Mouse (Mus musculus) limb, embryonic 14.5 days (tissue): ENCODE results near the gene Tnfsfm13. TPM values are rescaled to one million over a fixed set of nuclear protein-coding genes. Genes with fewer than 3 reads are reported as not detected.

ENCODE experiments used
- ATAC-seq: fragments of 200-750 bp; cut with Nextera tagmentation; 2 replicates; pipeline ENCODE4 v1.8.0; 2017; ENCODE audit warnings: low read depth, moderate number of reproducible peaks, moderate TSS enrichment; ENCODE audit not compliant: low FRiP score
- DNase-seq: peaks from one replicate; pipeline ENCODE4 v3.0.0-alpha.2; 2015; ENCODE audit warnings: low spot score
- H3K27ac ChIP-seq: fragments of 300-500 bp; sonication (generic); replicated peaks from 2 replicates; pipeline ENCODE4 v1.5.1; 2014; ENCODE audit warnings: low read depth, mild to moderate bottlenecking, low read length, moderate library complexity, mixed read lengths
- H3K27me3 ChIP-seq: fragments of 300-500 bp; sonication (generic); 2 replicates; pipeline ENCODE4 v1.6.1; 2014; ENCODE audit warnings: low read length, mixed read lengths; ENCODE audit not compliant: control insufficient read depth, insufficient read depth
- H3K36me3 ChIP-seq: fragments of 300-500 bp; sonication (generic); 2 replicates; pipeline ENCODE4 v1.6.1; 2014; ENCODE audit warnings: mild to moderate bottlenecking, low read length, moderate library complexity, mixed read lengths; ENCODE audit not compliant: control insufficient read depth, insufficient read depth
- H3K4me1 ChIP-seq: fragments of 300-500 bp; sonication (generic); 2 replicates; pipeline ENCODE4 v1.6.1; 2014; ENCODE audit warnings: antibody characterized with exemption, low read length, mixed read lengths; ENCODE audit not compliant: control insufficient read depth, insufficient read depth
- H3K4me2 ChIP-seq: fragments of 300-500 bp; sonication (generic); replicated peaks from 2 replicates; pipeline ENCODE4 v1.6.1; 2014; ENCODE audit warnings: low read depth, mild to moderate bottlenecking, low read length, moderate library complexity; ENCODE audit not compliant: severe bottlenecking
- H3K4me3 ChIP-seq: fragments of 300-500 bp; sonication (generic); replicated peaks from 2 replicates; pipeline ENCODE4 v1.5.1; 2014; ENCODE audit warnings: low read length
- H3K9ac ChIP-seq: fragments of 300-500 bp; sonication (generic); 2 replicates; pipeline ENCODE4 v1.6.1; 2014; ENCODE audit warnings: mild to moderate bottlenecking, low read depth, low read length, moderate library complexity; ENCODE audit not compliant: severe bottlenecking
- H3K9me3 ChIP-seq: fragments of 300-500 bp; sonication (generic); 2 replicates; pipeline ENCODE4 v1.6.1; 2016; ENCODE audit warnings: low read length; ENCODE audit not compliant: control insufficient read depth
- POLR2A ChIP-seq: fragments of 200-500 bp; IDR thresholded peaks from 2 replicates; pipeline ENCODE4 v1.8.0; 2012; ENCODE audit warnings: inconsistent platforms, mild to moderate bottlenecking, moderate library complexity, borderline replicate concordance; ENCODE audit not compliant: insufficient read depth, insufficient read length; ENCODE audit errors: extremely low read depth
- WGBS: fragments of 180-500 bp; shearing (Covaris S2); extraction: QIAGEN DNeasy Blood & Tissue Kit; methylation state at CpG from one replicate; pipeline ENCODE4 v1.1.7; 2014; 5-methylcytosine and 5-hydroxymethylcytosine counted together
- polyA plus RNA-seq, 2 experiments: library from polyadenylated mRNA; depleted of rRNA in 1 of 2; stranded (reverse) in 1 of 2; unstranded in 1 of 2; fragments of >200 nt; fragmentation: Nextera tagmentation in 1 of 2; extraction: Ambion mirVana in 1 of 2; gene quantifications; 2 replicates each; pipeline versions ENCODE4 v1.2.1 to v1.2.3; 2012 to 2014

Gene Tnfsfm13
- polyA plus RNA-seq, 2 experiments, result 6.6 to 6.9 TPM

- DNase-seq (no peak), ATAC-seq (no peak)
- Histone ChIP-seq H3K4me1 (peaks cover 7% of the 10 kb centered on the region), H3K4me3 (no peak overlapping the region), H3K36me3 (no peaks in the 10 kb centered on the region), H3K9me3 (no peaks in the 10 kb centered on the region), H3K9ac (no peak overlapping the region), H3K27me3 (no peaks in the 10 kb centered on the region), H3K4me2 (no peak overlapping the region), H3K27ac (no peak overlapping the region)
- 76% methylated on average over 9 of the region's 9 CpGs for WGBS
- no peak for TF ChIP-seq POLR2A
Measured at GRCm38 (mm10) chr11:69692196-69692811, 3.6 kb downstream of the Tnfsfm13 start.

- H3K36me3 ChIP-seq, result no peaks in the 10 kb centered on the region
- TF ChIP-seq POLR2A, result no peak
- no peak overlapping the region for H3K27ac ChIP-seq
- H3K4me3 ChIP-seq, result no peak overlapping the region
- DNase-seq (no peak), ATAC-seq (no peak)
- no peaks in the 10 kb centered on the region for H3K27me3 ChIP-seq
- H3K4me2 ChIP-seq, result no peak overlapping the region
- no peaks in the 10 kb centered on the region for H3K9me3 ChIP-seq
- no peak overlapping the region; the same call in 1 of the 2 replicates for H3K9ac ChIP-seq
- 94% methylated on average over 1 of the region's 1 CpGs for WGBS
- H3K4me1 ChIP-seq, result peaks cover 18% of the 10 kb centered on the region
Measured at GRCm38 (mm10) chr11:69689891-69690290, 6.0 kb downstream of the Tnfsfm13 start.

GRCm38 (mm10) chr11:69687061-69687460 lies 8.8 kb downstream of the Tnfsfm13 start:
- DNase-seq (no peak), ATAC-seq (no peak)
- Histone ChIP-seq H3K9me3 (no peaks in the 10 kb centered on the region), H3K27ac (peak overlapping the region; percentile 43), H3K27me3 (no peaks in the 10 kb centered on the region), H3K36me3 (no peaks in the 10 kb centered on the region), H3K4me1 (peaks cover 29% of the 10 kb centered on the region), H3K4me2 (0 out of 2 replicates have a peak overlapping the region, but pooled peaks have one; percentile 10), H3K4me3 (no peak overlapping the region), H3K9ac (no peak overlapping the region)
- WGBS, result 30% methylated on average over 5 of the region's 5 CpGs
- TF ChIP-seq POLR2A, result no peak

- WGBS, result 9% methylated on average over 4 of the region's 4 CpGs
- Histone ChIP-seq H3K36me3 (no peaks in the 10 kb centered on the region), H3K9me3 (no peaks in the 10 kb centered on the region), H3K4me1 (peaks cover 29% of the 10 kb centered on the region), H3K9ac (peak overlapping the region; percentile 8; the same call in 1 of the 2 replicates), H3K27me3 (no peaks in the 10 kb centered on the region), H3K27ac (peak overlapping the region; percentile 52; the same call in 1 of the 2 replicates), H3K4me2 (no peak overlapping the region), H3K4me3 (no peak overlapping the region)
- DNase-seq, result peak; percentile 33
- TF ChIP-seq POLR2A, result no peak
- no peak for ATAC-seq
Measured at GRCm38 (mm10) chr11:69686377-69686776, 9.5 kb downstream of the Tnfsfm13 start.

- WGBS, result 71% methylated on average over 10 of the region's 10 CpGs
- Histone ChIP-seq H3K27ac (peak within 1 kb of the TSS; percentile 52), H3K9ac (peak within 1 kb of the TSS; percentile 8; the same call in 1 of the 2 replicates), H3K4me2 (no peak within 1 kb of the TSS), H3K4me1 (peaks cover 31% of the 10 kb centered on the region), H3K4me3 (no peak within 1 kb of the TSS), H3K27me3 (no peaks in the 10 kb centered on the region), H3K36me3 (no peaks in the 10 kb centered on the region), H3K9me3 (no peaks in the 10 kb centered on the region)
- DNase-seq (peak; percentile 48), ATAC-seq (no peak)
- TF ChIP-seq POLR2A, result no peak
Measured at GRCm38 (mm10) chr11:69685526-69686148, 10.3 kb downstream of the Tnfsfm13 start, which contains the start of gene Tnfsf13. Tnfsf13 (minus strand) TSS chr11:69685784.
